Mouse (Mus musculus) ES-Bruce4 (cell line): ENCODE measurements around the gene Slc25a29.

ENCODE experiments used
- CTCF ChIP-seq: IDR thresholded peaks from one replicate; pipeline ENCODE4 v1.8.1; 2011; ENCODE audit warnings: low read depth, low read length
- POLR2A ChIP-seq: IDR thresholded peaks from one replicate; pipeline ENCODE4 v1.8.1; 2011; ENCODE audit warnings: low read length; ENCODE audit not compliant: insufficient read depth

DNA sequence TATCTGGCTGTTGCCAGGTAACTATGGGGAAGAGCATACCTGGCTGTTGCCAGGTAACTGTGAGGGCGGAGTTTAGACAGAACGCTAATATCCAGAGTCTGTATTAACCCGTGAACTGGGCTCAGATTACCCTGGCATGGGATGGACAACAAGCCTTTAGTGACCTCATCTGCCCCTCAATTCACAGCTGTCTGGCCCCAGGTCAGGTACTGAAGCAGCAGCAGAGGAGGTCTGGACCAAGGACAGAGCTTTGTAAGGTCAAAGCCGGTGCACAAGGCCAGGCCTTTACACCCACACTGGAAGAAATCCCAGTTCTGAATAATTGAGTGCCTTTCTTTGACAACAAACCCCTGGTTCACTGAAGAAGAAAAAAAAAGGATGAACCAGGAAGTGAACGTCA lies 6.0 kb downstream of the Slc25a29 start:
- TF ChIP-seq CTCF (no peak), POLR2A (no peak)
